Mouse (Mus musculus) midbrain, embryonic 11.5 days (tissue): Measurements from ENCODE around the gene Col4a6. TPM values are rescaled to one million over a fixed set of nuclear protein-coding genes. Genes with fewer than 3 reads are reported as not detected.

Source experiments
- ATAC-seq: fragments of 200-750 bp; cut with Nextera tagmentation; 2 replicates; pipeline ENCODE4 v1.8.0; 2017; ENCODE audit warnings: moderate TSS enrichment, moderate library complexity; ENCODE audit not compliant: low FRiP score
- DNase-seq: peaks from one replicate; pipeline ENCODE4 v3.0.0; 2015; ENCODE audit warnings: low spot score; ENCODE audit errors: missing footprints
- H3K27ac ChIP-seq: fragments of 300-500 bp; sonication (generic); 2 replicates; pipeline ENCODE4 v1.5.1; 2014; ENCODE audit warnings: low read depth, low read length
- H3K27me3 ChIP-seq: fragments of 300-500 bp; sonication (generic); 2 replicates; pipeline ENCODE4 v1.6.1; 2014; ENCODE audit warnings: mild to moderate bottlenecking, low read length, moderate library complexity, mixed read lengths; ENCODE audit not compliant: control insufficient read depth, insufficient read depth
- H3K36me3 ChIP-seq: fragments of 300-500 bp; sonication (generic); 2 replicates; pipeline ENCODE4 v1.6.1; 2014; ENCODE audit warnings: mild to moderate bottlenecking, low read length, moderate library complexity, mixed read lengths; ENCODE audit not compliant: control insufficient read depth, insufficient read depth
- H3K4me1 ChIP-seq: fragments of 300-500 bp; sonication (generic); 2 replicates; pipeline ENCODE4 v1.6.1; 2014; ENCODE audit warnings: low read length; ENCODE audit not compliant: control insufficient read depth, insufficient read depth
- H3K4me2 ChIP-seq: fragments of 300-500 bp; sonication (generic); 2 replicates; pipeline ENCODE4 v1.6.1; 2014; ENCODE audit warnings: mild to moderate bottlenecking, moderate library complexity
- H3K4me3 ChIP-seq: fragments of 300-500 bp; sonication (generic); 2 replicates; pipeline ENCODE4 v1.5.1; 2014; ENCODE audit warnings: low read depth, low read length
- H3K9ac ChIP-seq: fragments of 300-500 bp; sonication (generic); 2 replicates; pipeline ENCODE4 v1.6.1; 2014; ENCODE audit warnings: low read length
- H3K9me3 ChIP-seq: fragments of 300-500 bp; sonication (generic); 2 replicates; pipeline ENCODE4 v1.6.1; 2016; ENCODE audit warnings: low read length; ENCODE audit not compliant: control insufficient read depth
- WGBS: fragments of 180-500 bp; shearing (Covaris S2); extraction: QIAGEN DNeasy Blood & Tissue Kit; methylation state at CpG from one replicate; pipeline ENCODE4 v1.1.7; 2014; 5-methylcytosine and 5-hydroxymethylcytosine counted together
- polyA plus RNA-seq: library from polyadenylated mRNA; unstranded; fragments of >200 nt; fragmentation: Nextera tagmentation; extraction: Ambion mirVana; gene quantifications from 2 replicates; pipeline ENCODE4 v1.2.1, GENCODE M21; 2014

Gene Col4a6
- polyA plus RNA-seq, result 0.76 and 1.6 TPM in 2 replicates

GRCm38 (mm10) chrX:141473470-141474302 is at the start of gene Col4a6:
Gene Col4a6, minus strand, starts transcription at chrX:141474076.
- Histone ChIP-seq H3K4me1 (no peaks in the 10 kb centered on the region), H3K27ac (no peak within 1 kb of the TSS)
- peak; percentile 81 for ATAC-seq

GRCm38 (mm10) chrX:141503125-141503524 is 29.2 kb upstream of the Col4a6 start:
- H3K4me3 ChIP-seq, result no peak overlapping the region
- no peak overlapping the region for H3K4me2 ChIP-seq
- H3K27ac ChIP-seq, result no peak overlapping the region
- no peaks in the 10 kb centered on the region for H3K9me3 ChIP-seq
- H3K4me1 ChIP-seq, result no peaks in the 10 kb centered on the region
- no peak for DNase-seq
- 71% methylated on average over 1 of the region's 1 CpGs for WGBS
- no peaks in the 10 kb centered on the region for H3K36me3 ChIP-seq
- no peak overlapping the region for H3K9ac ChIP-seq
- no peaks in the 10 kb centered on the region; the same call in none of the 2 replicates for H3K27me3 ChIP-seq
- no peak for ATAC-seq

More at GRCm38 (mm10) chrX:141473470-141474302, at the start of gene Col4a6:
- no peaks in the 10 kb centered on the region for H3K9me3 ChIP-seq
- H3K4me3 ChIP-seq, result peak within 1 kb of the TSS; percentile 42
- peak within 1 kb of the TSS; percentile 16; the same call in 1 of the 2 replicates for H3K9ac ChIP-seq
- DNase-seq, result peak; percentile 89
- WGBS, result 15% methylated on average over 16 of the region's 16 CpGs
- peaks cover 17% of the 10 kb centered on the region for H3K27me3 ChIP-seq
- peak within 1 kb of the TSS; percentile 48 for H3K4me2 ChIP-seq
- H3K36me3 ChIP-seq, result no peaks in the 10 kb centered on the region

GRCm38 (mm10) chrX:141494545-141494944 is 20.7 kb upstream of the Col4a6 start:
- DNase-seq (no peak), ATAC-seq (no peak)
- H3K9me3 ChIP-seq, result no peaks in the 10 kb centered on the region
- H3K4me2 ChIP-seq, result no peak overlapping the region
- 63% methylated on average over 4 of the region's 4 CpGs for WGBS
- no peak overlapping the region for H3K4me3 ChIP-seq
- no peaks in the 10 kb centered on the region for H3K36me3 ChIP-seq
- H3K9ac ChIP-seq, result no peak overlapping the region
- no peak overlapping the region for H3K27ac ChIP-seq
- no peaks in the 10 kb centered on the region for H3K4me1 ChIP-seq
- H3K27me3 ChIP-seq, result no peaks in the 10 kb centered on the region; the same call in 1 of the 2 replicates

- WGBS, result 18% methylated on average over 14 of the region's 14 CpGs
- Histone ChIP-seq H3K27me3 (peaks cover 14% of the 10 kb centered on the region), H3K4me1 (no peaks in the 10 kb centered on the region), H3K27ac (no peak overlapping the region), H3K4me3 (peak overlapping the region; percentile 42), H3K9ac (peak overlapping the region; percentile 65), H3K9me3 (no peaks in the 10 kb centered on the region), H3K36me3 (no peaks in the 10 kb centered on the region), H3K4me2 (peak overlapping the region; percentile 48)
- DNase-seq (peak; percentile 83), ATAC-seq (peak; percentile 74)
Observed at GRCm38 (mm10) chrX:141475566-141476327, 1.9 kb upstream of the Col4a6 start.

GRCm38 (mm10) chrX:141475110-141475509 is 1.2 kb upstream of the Col4a6 start, which contains the start of gene Col4a5:
Gene Col4a5, plus strand, starts transcription at chrX:141475385.
- DNase-seq (peak; percentile 95), ATAC-seq (peak; percentile 88)
- peak within 1 kb of the TSS; percentile 65 for H3K9ac ChIP-seq
- no peaks in the 10 kb centered on the region for H3K9me3 ChIP-seq
- peak within 1 kb of the TSS; percentile 42 for H3K4me3 ChIP-seq
- H3K27me3 ChIP-seq, result peaks cover 17% of the 10 kb centered on the region
- no peak within 1 kb of the TSS for H3K27ac ChIP-seq
- 13% methylated on average over 11 of the region's 13 CpGs for WGBS
- no peaks in the 10 kb centered on the region for H3K36me3 ChIP-seq
- H3K4me2 ChIP-seq, result peak within 1 kb of the TSS; percentile 48
- no peaks in the 10 kb centered on the region for H3K4me1 ChIP-seq

GRCm38 (mm10) chrX:141447936-141448335 is 25.9 kb downstream of the Col4a6 start:
- H3K4me2 ChIP-seq, result no peak overlapping the region
- no peak for DNase-seq
- WGBS, result 77% methylated on average over 1 of the region's 1 CpGs
- H3K4me3 ChIP-seq, result no peak overlapping the region
- no peaks in the 10 kb centered on the region for H3K36me3 ChIP-seq
- no peak overlapping the region for H3K9ac ChIP-seq
- H3K4me1 ChIP-seq, result no peaks in the 10 kb centered on the region
- peaks cover 14% of the 10 kb centered on the region for H3K27me3 ChIP-seq
- no peak overlapping the region for H3K27ac ChIP-seq
- no peak for ATAC-seq
- H3K9me3 ChIP-seq, result no peaks in the 10 kb centered on the region

GRCm38 (mm10) chrX:141439423-141439822 is 34.5 kb downstream of the Col4a6 start:
- Histone ChIP-seq H3K9ac (no peak overlapping the region), H3K27ac (no peak overlapping the region), H3K4me2 (no peak overlapping the region), H3K4me1 (no peaks in the 10 kb centered on the region), H3K27me3 (0 out of 2 replicates have a peak, but pooled peaks cover 4% of the 10 kb centered on the region), H3K9me3 (no peaks in the 10 kb centered on the region), H3K4me3 (no peak overlapping the region), H3K36me3 (no peaks in the 10 kb centered on the region)
- DNase-seq, result no peak
- ATAC-seq, result no peak
- 71% methylated on average over 2 of the region's 2 CpGs for WGBS

- no peak overlapping the region for H3K9ac ChIP-seq
- WGBS, result 90% methylated on average over 6 of the region's 6 CpGs
Observed at GRCm38 (mm10) chrX:141436780-141437179, 37.1 kb downstream of the Col4a6 start.

More at GRCm38 (mm10) chrX:141436780-141437179, 37.1 kb downstream of the Col4a6 start:
- Histone ChIP-seq H3K27ac (no peak overlapping the region), H3K27me3 (peaks cover 4% of the 10 kb centered on the region; the same call in 1 of the 2 replicates), H3K9me3 (no peaks in the 10 kb centered on the region), H3K4me2 (no peak overlapping the region), H3K4me3 (no peak overlapping the region), H3K36me3 (no peaks in the 10 kb centered on the region), H3K4me1 (no peaks in the 10 kb centered on the region)
- DNase-seq (no peak), ATAC-seq (no peak)
